ENCODE assay signal across 9 mouse cellular contexts in the genomic region with DNA sequence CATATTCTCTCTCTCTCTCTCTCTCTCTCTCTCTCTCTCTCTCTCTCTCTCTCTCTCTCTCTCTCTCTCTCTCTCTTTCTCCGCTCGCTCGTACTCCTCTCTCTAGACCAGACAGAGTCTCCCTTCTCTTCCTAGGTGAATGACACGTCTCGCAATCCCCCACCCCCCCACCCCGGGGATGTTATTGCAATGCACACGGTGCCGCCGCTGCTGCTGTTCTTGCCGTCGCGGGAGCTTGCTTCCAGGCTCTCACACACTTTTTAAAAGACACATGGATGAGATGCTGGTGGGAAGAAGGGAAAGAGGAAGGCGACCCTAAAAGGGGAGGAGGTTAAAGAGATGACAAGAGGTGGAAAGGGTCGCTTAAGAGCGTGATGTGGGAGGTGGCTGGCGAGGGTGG. TPM values are rescaled to one million over a fixed set of nuclear protein-coding genes. Genes with fewer than 3 reads are reported as not detected.
DNase-seq lines count a peak whose midpoint lies in the region; ATAC-seq and TF ChIP-seq lines count a peak whose summit lies in the region.
"Had no signal": no experiment of that assay in that cellular context is flagged by ENCODE, and none has a peak within 500 bp of the region (broad histone marks: within the 10 kb centered on the region; RNA-seq: fewer than 3 reads in every experiment).

No protein-coding gene starts in this region.

- H3K9ac ChIP-seq in limb, embryonic 14.5 days (ENCODE audit: low read depth, low read length, severe bottlenecking), result 0 out of 2 replicates have a peak overlapping the region, but pooled peaks have one; percentile 31
- H3K9ac ChIP-seq in stomach, embryonic 16.5 days (ENCODE audit: low read length), result peak overlapping the region; percentile 73

- peak; percentile 15 for DNase-seq in embryo, embryonic 10 days (ENCODE audit: low spot score)
- no peak for DNase-seq in embryo, embryonic 9.5 days (ENCODE audit: extremely low spot score)
- no peak for DNase-seq in limb, embryonic 14.5 days (ENCODE audit: low spot score)
- DNase-seq in right cerebral cortex, postnatal 25 days, result no peak
- DNase-seq in right cerebral cortex, postnatal 4 days, result no peak
- DNase-seq: adrenal gland, adult 8-10 months had no signal

- WGBS in limb, embryonic 14.5 days, result under 1% methylated on average over 16 of the region's 16 CpGs
- 1% methylated on average over 16 of the region's 16 CpGs for WGBS in stomach, embryonic 16.5 days

- peaks cover 44% of the 10 kb centered on the region for H3K27me3 ChIP-seq in megakaryocyte, embryonic 14.5 days (replicated peaks)
- H3K27me3 ChIP-seq in limb, embryonic 14.5 days (ENCODE audit: control insufficient read depth, insufficient read depth, low read length), result peaks cover 16% of the 10 kb centered on the region
- H3K27me3 ChIP-seq in stomach, embryonic 16.5 days (ENCODE audit: control insufficient read depth, insufficient read depth, low read length), result peaks cover 5% of the 10 kb centered on the region; the same call in 1 of the 2 replicates

- H3K4me2 ChIP-seq in limb, embryonic 14.5 days (replicated peaks; ENCODE audit: low read depth, low read length, severe bottlenecking), result peak overlapping the region; percentile 96
- H3K4me2 ChIP-seq in stomach, embryonic 16.5 days (ENCODE audit: low read depth, low read length), result peak overlapping the region; percentile 97

- H3K9me3 ChIP-seq in megakaryocyte, embryonic 14.5 days, result no peaks in the 10 kb centered on the region
- peaks cover 7% of the 10 kb centered on the region; the same call in 1 of the 2 replicates for H3K9me3 ChIP-seq in limb, embryonic 14.5 days (ENCODE audit: control insufficient read depth, low read length)
- H3K9me3 ChIP-seq in stomach, embryonic 16.5 days (replicated peaks; ENCODE audit: control insufficient read depth, low read length), result no peaks in the 10 kb centered on the region

- H3K4me1 ChIP-seq in megakaryocyte, embryonic 14.5 days, result peaks cover 26% of the 10 kb centered on the region
- H3K4me1 ChIP-seq in limb, embryonic 14.5 days (ENCODE audit: control insufficient read depth, insufficient read depth, low read length), result no peaks in the 10 kb centered on the region
- no peaks in the 10 kb centered on the region for H3K4me1 ChIP-seq in stomach, embryonic 16.5 days (ENCODE audit: control insufficient read depth, insufficient read depth, low read length)

- peak overlapping the region; percentile 92 for H3K4me3 ChIP-seq in megakaryocyte, embryonic 14.5 days (replicated peaks)
- peak overlapping the region; percentile 81 for H3K4me3 ChIP-seq in limb, embryonic 14.5 days (replicated peaks; ENCODE audit: low read length)
- H3K4me3 ChIP-seq in stomach, embryonic 16.5 days (replicated peaks; ENCODE audit: low read length), result peak overlapping the region; percentile 74

- ATAC-seq in megakaryocyte, adult 5-6 weeks (ENCODE audit: poor library complexity, severe bottlenecking), result no peak
- ATAC-seq in limb, embryonic 14.5 days (ENCODE audit: low FRiP score, low read depth), result no peak
- ATAC-seq in stomach, embryonic 16.5 days (ENCODE audit: insufficient read depth, low FRiP score), result no peak

- H3K27ac ChIP-seq in limb, embryonic 14.5 days (replicated peaks; ENCODE audit: low read depth, low read length), result no peak overlapping the region
- H3K27ac ChIP-seq in stomach, embryonic 16.5 days (ENCODE audit: low read length), result no peak overlapping the region

- no peaks in the 10 kb centered on the region for H3K36me3 ChIP-seq in megakaryocyte, embryonic 14.5 days (replicated peaks; ENCODE audit: low read length)
- H3K36me3 ChIP-seq in limb, embryonic 14.5 days (ENCODE audit: control insufficient read depth, insufficient read depth, low read length), result no peaks in the 10 kb centered on the region
- H3K36me3 ChIP-seq in stomach, embryonic 16.5 days (ENCODE audit: control insufficient read depth, insufficient read depth, low read length), result no peaks in the 10 kb centered on the region

- no peak for TF ChIP-seq POLR2A in limb, embryonic 14.5 days (IDR thresholded peaks at IDR 0.05; ENCODE audit: borderline replicate concordance, extremely low read depth, insufficient read depth, insufficient read length)

RNA-seq across cellular contexts. Expression of gene Cadm2, which starts 1.3 kb away (rescaled TPM):
- polyA plus RNA-seq in megakaryocyte, embryonic 14.5 days (2012; ENCODE audit: insufficient read depth, low replicate concordance), result not detected in 2 replicates
- total RNA-seq in megakaryocyte, adult 5-6 weeks (2015), result not detected in 2 replicates
- not detected in 2 replicates for total RNA-seq in megakaryocyte, adult 5-6 weeks (2017)
- polyA plus RNA-seq in limb, embryonic 14.5 days (2012; rRNA removed), result 2.8 and 3.6 TPM in 2 replicates
- 3.8 and 3.9 TPM in 2 replicates for polyA plus RNA-seq in limb, embryonic 14.5 days (2014; fragmentation: Nextera tagmentation; extraction: Ambion mirVana)
- 0.36 and 0.76 TPM in 2 replicates for polyA plus RNA-seq in stomach, embryonic 16.5 days (2015; fragmentation: Nextera tagmentation; extraction: Ambion mirVana)
